ENCODE assay signal across 7 mouse cellular contexts in the genomic region with DNA sequence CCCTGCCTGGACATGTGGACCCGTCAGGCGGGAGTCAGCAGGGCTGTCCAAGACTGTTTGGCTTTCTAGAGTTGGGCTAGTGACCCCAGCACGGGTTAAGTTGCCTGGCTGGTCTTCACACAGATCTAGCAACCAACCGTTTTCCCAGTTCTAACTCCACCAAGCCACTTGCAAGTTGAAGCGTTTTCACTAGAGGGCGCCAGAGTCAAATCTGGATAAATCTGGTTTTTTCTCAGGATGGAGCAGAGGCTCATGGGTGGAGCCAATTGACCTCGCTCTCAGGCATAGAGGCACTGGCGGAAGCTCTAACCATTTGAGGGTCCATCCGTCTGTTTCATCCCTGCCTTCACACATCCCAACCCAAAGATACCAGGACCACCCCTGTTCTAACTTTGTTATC. TPM values are rescaled to one million over a fixed set of nuclear protein-coding genes. Genes with fewer than 3 reads are reported as not detected.
DNase-seq lines count a peak whose midpoint lies in the region; ATAC-seq and TF ChIP-seq lines count a peak whose summit lies in the region.

No protein-coding gene starts in this region.

- no peak overlapping the region for H3K4me2 ChIP-seq in liver, embryonic 13.5 days
- H3K4me2 ChIP-seq in neural tube, embryonic 13.5 days = peak overlapping the region; percentile 30

- peaks cover 17% of the 10 kb centered on the region for H3K27me3 ChIP-seq in E14TG2a.4 (ENCODE audit: insufficient read depth, low read length)
- no peaks in the 10 kb centered on the region for H3K27me3 ChIP-seq in liver, embryonic 13.5 days
- no peaks in the 10 kb centered on the region for H3K27me3 ChIP-seq in neural tube, embryonic 13.5 days

- H3K36me3 ChIP-seq in E14TG2a.4 (ENCODE audit: insufficient read depth, low read length) = no peaks in the 10 kb centered on the region
- no peaks in the 10 kb centered on the region for H3K36me3 ChIP-seq in liver, embryonic 13.5 days
- H3K36me3 ChIP-seq in neural tube, embryonic 13.5 days = no peaks in the 10 kb centered on the region

- WGBS in liver, embryonic 13.5 days (ENCODE audit: insufficient replicate concordance) = 29% methylated on average over 9 of the region's 9 CpGs
- WGBS in neural tube, embryonic 13.5 days = 41% methylated on average over 9 of the region's 9 CpGs

- peak; percentile 36 for ATAC-seq in activated CD4-positive, CD25-positive, alpha-beta regulatory T cell, adult 4 months
- ATAC-seq in common myeloid progenitor, adult 5-6 weeks (replicated peaks; ENCODE audit: low read depth, poor library complexity, severe bottlenecking) = peak; percentile 51
- no peak for ATAC-seq in liver, embryonic 13.5 days (ENCODE audit: low read depth)
- ATAC-seq in neural tube, embryonic 13.5 days (ENCODE audit: low read depth) = peak; percentile 47; the same call in 1 of the 2 replicates

- peak; percentile 85 for TF ChIP-seq CTCF in E14TG2a.4 (conservative IDR thresholded peaks at IDR 0.05; ENCODE audit: low read length)

- intact Hi-C loops in gastrocnemius, postnatal 14 days (cut with DNase I; ENCODE audit: low total_unique reads) = no loop called here

- peak overlapping the region; percentile 55 for H3K4me3 ChIP-seq in E14TG2a.4 (replicated peaks; ENCODE audit: low read length)
- H3K4me3 ChIP-seq in liver, embryonic 13.5 days (replicated peaks) = no peak overlapping the region
- H3K4me3 ChIP-seq in neural tube, embryonic 13.5 days = no peak overlapping the region

- peak; percentile 59 for DNase-seq in gastrocnemius, postnatal 14 days
- DNase-seq in induced T-regulatory cell, adult 2 months (ENCODE audit: low read depth) = peak; percentile 72
- DNase-seq in liver, embryonic 13.5 days = peak; percentile 52

- H3K9ac ChIP-seq in liver, embryonic 13.5 days = no peak overlapping the region
- H3K9ac ChIP-seq in neural tube, embryonic 13.5 days = no peak overlapping the region

- no peaks in the 10 kb centered on the region for H3K9me3 ChIP-seq in E14TG2a.4 (ENCODE audit: low read length)
- no peaks in the 10 kb centered on the region for H3K9me3 ChIP-seq in liver, embryonic 13.5 days (replicated peaks)
- H3K9me3 ChIP-seq in neural tube, embryonic 13.5 days = no peaks in the 10 kb centered on the region

- peaks cover 17% of the 10 kb centered on the region for H3K4me1 ChIP-seq in E14TG2a.4 (replicated peaks; ENCODE audit: low read depth, low read length)
- H3K4me1 ChIP-seq in liver, embryonic 13.5 days (replicated peaks) = peaks cover 23% of the 10 kb centered on the region
- 0 out of 2 replicates have a peak, but pooled peaks cover 5% of the 10 kb centered on the region for H3K4me1 ChIP-seq in neural tube, embryonic 13.5 days (replicated peaks)

- H3K27ac ChIP-seq in liver, embryonic 13.5 days = no peak overlapping the region
- no peak overlapping the region for H3K27ac ChIP-seq in neural tube, embryonic 13.5 days (replicated peaks)

RNA-seq across cellular contexts. Expression of gene Tmem232, which starts 17.6 kb away (rescaled TPM):
- not detected for polyA plus RNA-seq in activated CD4-positive, CD25-positive, alpha-beta regulatory T cell, adult 4 months (2017; shearing (Covaris generic))
- not detected in 2 replicates for total RNA-seq in common myeloid progenitor, adult 5-6 weeks (2017)
- 10 to 100 TPM; 11.0 to 11.6 TPM for total RNA-seq in gastrocnemius, postnatal 14 days (2021)
- not detected in 2 replicates for polyA plus RNA-seq in liver, embryonic 13.5 days (2015; fragmentation: Nextera tagmentation; extraction: Ambion mirVana)
- 0.88 and 1.0 TPM in 2 replicates for polyA plus RNA-seq in neural tube, embryonic 13.5 days (2015; fragmentation: Nextera tagmentation; extraction: Ambion mirVana)

RNA-seq across cellular contexts. Expression of gene Vapa, which starts 55.1 kb away (rescaled TPM):
- 10 to 100 TPM; 23.3 to 44.9 TPM for polyA plus RNA-seq in activated CD4-positive, CD25-positive, alpha-beta regulatory T cell, adult 4 months (2017; shearing (Covaris generic))
- 57.9 and 68.4 TPM in 2 replicates for total RNA-seq in common myeloid progenitor, adult 5-6 weeks (2017)
- 100 to 1,000 TPM; 121 to 126 TPM for total RNA-seq in gastrocnemius, postnatal 14 days (2021)
- polyA plus RNA-seq in liver, embryonic 13.5 days (2015; fragmentation: Nextera tagmentation; extraction: Ambion mirVana) = 76.8 and 91.4 TPM in 2 replicates
- 308 and 327 TPM in 2 replicates for polyA plus RNA-seq in neural tube, embryonic 13.5 days (2015; fragmentation: Nextera tagmentation; extraction: Ambion mirVana)
